Mouse (Mus musculus) Patski (cell line): ENCODE measurements around the gene Haus3. TPM values are rescaled to one million over a fixed set of nuclear protein-coding genes. Genes with fewer than 3 reads are reported as not detected.
A peak's percentile ranks its signal among the peaks of the same experiment; 100 is the strongest.

Experiments used
- ATAC-seq: fragments of 100-300 bp; one replicate; pipeline ENCODE4 v1.8.0; 2021
- CTCF ChIA-PET: fragments of 350-600 bp; sonication (Branson Sonifier 250); formaldehyde crosslinking; loops from one replicate; lab custom pipeline; 2022; ENCODE audit warnings: inconsistent platforms; lab: Charles Lee
- POLR2A ChIA-PET: fragments of 350-600 bp; sonication (Branson Sonifier 250); formaldehyde crosslinking; loops from one replicate; lab custom pipeline; 2022; ENCODE audit warnings: antibody characterized with exemption, inconsistent platforms; lab: Charles Lee
- DNase-seq: peaks from one replicate; pipeline ENCODE4 v3.0.0-alpha.2; 2011; ENCODE audit warnings: low read depth, low spot score
- H3K27me3 ChIP-seq: fragments of 371-371 bp; one replicate; pipeline ENCODE4 v1.5.1; 2021
- CTCF ChIP-seq: fragments of 100-300 bp; IDR thresholded peaks from one replicate; pipeline ENCODE4 v1.5.1; 2021
- in situ Hi-C: fragments of 300-500 bp; cut with MboI; formaldehyde crosslinking; loops from 3 replicates; pipeline ENCODE4 v1.11.1; 2018; ENCODE audit warnings: low pct_unique_long_range_greater_than_20kb, mixed read lengths
- polyA plus RNA-seq: library from polyadenylated mRNA; unstranded; gene quantifications from one replicate; pipeline ENCODE4 v1.2.3, GENCODE M21; 2021

The Haus3 gene
- 16.7 TPM for polyA plus RNA-seq

DNA sequence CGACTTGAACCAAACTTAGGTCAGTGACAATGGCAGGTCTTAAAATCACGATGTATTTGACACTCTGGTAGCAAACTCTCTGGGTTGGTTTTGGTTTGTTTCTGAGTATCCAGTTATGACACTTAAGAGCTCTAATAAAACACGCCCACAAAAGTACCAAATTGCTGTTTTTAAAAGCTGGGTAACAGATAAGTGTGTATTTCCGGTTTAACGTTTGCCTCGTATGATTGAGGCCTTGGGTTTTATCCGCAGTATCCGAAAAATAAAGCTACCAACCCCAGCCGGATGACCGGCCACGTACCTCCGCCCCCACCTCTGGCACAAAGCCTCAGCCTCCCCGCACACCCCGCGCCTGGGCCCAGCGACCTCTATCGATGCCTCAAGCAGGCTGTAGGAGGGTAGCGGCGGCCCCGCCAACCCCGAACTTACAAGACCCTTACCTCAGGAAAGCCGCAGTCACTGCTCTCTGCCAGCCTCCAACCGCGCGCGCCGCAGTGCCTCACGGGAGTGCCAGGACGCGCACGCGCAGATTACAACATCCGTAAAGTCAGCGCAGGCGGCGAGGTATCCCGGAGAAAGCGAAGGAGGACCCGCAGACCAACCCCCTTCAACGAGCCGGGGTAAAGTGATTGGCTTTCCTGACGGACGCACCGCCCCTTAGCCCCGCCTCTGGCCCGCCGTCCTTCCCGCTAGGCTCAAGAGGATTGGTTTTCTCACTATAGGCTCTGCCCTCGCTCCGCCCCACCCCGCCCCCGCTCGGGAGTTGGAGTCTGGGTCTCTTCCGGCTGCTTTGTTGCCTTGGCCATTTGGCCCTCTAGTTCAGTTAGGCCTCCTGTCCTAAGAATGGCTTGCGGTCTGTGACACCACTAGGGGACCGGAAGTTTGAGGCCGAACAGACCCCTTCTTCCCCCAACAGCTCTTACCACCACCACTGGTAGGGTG is at the start of gene Haus3, which contains the start of gene Poln:
Gene Haus3, minus strand, starts transcription at position 578 of the 942 bp plus-strand sequence.
Gene Poln, minus strand, starts transcription at position 499 of the 942 bp plus-strand sequence.
- no peak for TF ChIP-seq CTCF
- in situ Hi-C loops, result no loop called here
- peak; percentile 92 for DNase-seq
- ChIA-PET POLR2A (interaction anchor here (1.0 to 2.5 kb wide), 2 partner anchors 13 to 33 kb away, joined by 3 to 8 read pairs; no protein-coding TSS in a partner anchor), CTCF (no interaction called here)
- no peaks in the 10 kb centered on the region for H3K27me3 ChIP-seq
- peak; percentile 98 for ATAC-seq

DNA sequence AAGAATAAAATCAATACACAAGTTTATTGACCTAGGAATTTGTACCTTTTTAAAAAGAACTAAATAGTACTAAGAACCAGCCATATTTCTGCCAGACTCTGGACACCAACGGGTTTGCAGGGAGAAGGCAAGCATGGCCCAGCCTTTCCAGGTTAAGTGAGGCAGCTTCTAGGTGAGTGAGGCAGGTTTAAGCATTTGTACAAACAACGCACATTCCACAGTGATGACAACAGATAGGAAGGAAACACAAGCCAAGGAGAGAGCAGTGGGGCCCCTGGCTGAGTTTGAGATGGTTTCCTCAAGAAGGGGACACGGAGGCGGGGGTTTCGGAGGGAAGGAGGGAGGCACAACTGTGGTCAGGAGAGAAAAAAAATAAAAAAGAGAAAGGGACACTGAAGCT is 49.3 kb upstream of the Haus3 start:
- POLR2A ChIA-PET, result interaction anchor here (1.1 kb wide), 1 partner anchor 9 kb away, joined by 3 read pairs; no protein-coding TSS in a partner anchor
- CTCF ChIA-PET, result interaction anchor here (1.4 kb wide), 1 partner anchor 17 kb away, joined by 6 read pairs; no protein-coding TSS in a partner anchor
- DNase-seq, result no peak
- in situ Hi-C loops, result no loop called here
- no peak for TF ChIP-seq CTCF
- no peak for ATAC-seq
- H3K27me3 ChIP-seq, result no peaks in the 10 kb centered on the region

DNA sequence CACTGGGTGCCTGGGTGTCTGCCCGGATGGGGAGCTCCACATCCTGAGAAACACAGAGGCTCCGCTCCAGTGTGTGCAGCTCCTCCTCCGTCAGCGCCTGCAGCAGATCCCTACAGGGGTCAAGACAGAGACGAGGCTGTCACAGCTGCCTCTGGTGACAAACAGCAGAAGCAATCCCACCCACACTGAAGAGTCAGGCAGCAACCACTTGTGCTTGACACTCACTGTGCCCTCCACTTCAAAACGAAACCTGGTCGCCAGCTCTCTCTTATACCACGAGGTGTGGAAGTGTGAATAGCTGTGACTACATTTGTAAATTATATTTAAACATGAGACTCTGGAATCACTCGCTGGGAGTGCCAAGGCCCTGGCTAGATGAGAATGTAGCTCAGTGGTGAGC is 48.4 kb upstream of the Haus3 start:
- in situ Hi-C loops, result no loop called here
- POLR2A ChIA-PET, result interaction anchor here (1.1 kb wide), 1 partner anchor 10 kb away, joined by 3 read pairs; no protein-coding TSS in a partner anchor
- H3K27me3 ChIP-seq, result no peaks in the 10 kb centered on the region
- DNase-seq (no peak), ATAC-seq (no peak)
- no peak for TF ChIP-seq CTCF
- CTCF ChIA-PET, result interaction anchor here (1.4 kb wide), 1 partner anchor 18 kb away, joined by 6 read pairs; no protein-coding TSS in a partner anchor

- in situ Hi-C loops, result no loop called here
- no peaks in the 10 kb centered on the region for H3K27me3 ChIP-seq
- no peak for ATAC-seq
- ChIA-PET CTCF (no interaction called here), POLR2A (no interaction called here)
- no peak for TF ChIP-seq CTCF
- no peak for DNase-seq
Measured at GRCm38 (mm10) chr5:34216025-34216424, 46.7 kb upstream of the Haus3 start.

DNA sequence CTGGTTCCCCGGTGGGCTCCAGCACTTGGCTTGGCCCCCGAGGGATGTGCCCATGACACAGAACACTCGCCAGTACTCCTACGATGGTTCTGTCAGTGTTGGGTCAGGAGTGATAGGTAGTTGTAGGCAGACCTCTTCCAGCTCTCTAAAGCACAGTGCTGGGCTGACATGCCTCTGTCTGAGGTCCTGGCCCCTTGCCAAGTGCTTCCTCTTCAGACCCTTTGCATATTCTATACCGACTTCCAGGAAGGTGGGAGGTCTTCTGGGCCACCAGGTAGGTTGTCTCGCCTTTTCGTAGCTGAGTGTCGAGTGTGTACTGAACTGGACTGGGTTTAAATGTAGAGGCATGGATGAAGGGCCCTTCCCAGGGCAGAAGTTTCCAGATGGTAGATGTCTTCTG is 44.3 kb upstream of the Haus3 start:
- no peak for TF ChIP-seq CTCF
- in situ Hi-C loops, result loop anchor here (5.0 kb wide), 1 partner anchor 1031 kb away; no protein-coding TSS in a partner anchor
- DNase-seq (no peak), ATAC-seq (no peak)
- H3K27me3 ChIP-seq, result no peaks in the 10 kb centered on the region
- ChIA-PET CTCF (interaction anchor here (1.0 to 1.2 kb wide), 2 partner anchors 11 to 74 kb away, joined by 3 read pairs; no protein-coding TSS in a partner anchor), POLR2A (no interaction called here)

DNA sequence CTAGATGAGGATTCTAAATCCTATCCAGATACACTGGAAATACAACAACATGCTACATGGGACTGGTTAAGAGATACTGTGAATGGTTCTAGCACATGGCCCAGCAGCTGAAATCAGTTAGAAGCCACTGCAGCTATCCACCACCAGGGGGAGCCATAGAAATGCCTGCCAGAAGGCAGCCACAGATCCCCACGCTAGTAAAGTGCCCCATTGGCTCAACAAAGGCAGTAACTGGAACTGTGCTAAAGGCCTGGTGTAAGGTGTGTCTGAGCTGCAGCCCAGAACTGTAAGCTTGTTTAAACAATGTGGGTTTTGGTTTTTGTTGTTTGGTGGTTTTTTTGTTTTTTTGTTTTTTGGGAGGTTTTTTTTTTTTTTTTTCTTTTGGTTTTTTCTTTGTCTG is 41.0 kb upstream of the Haus3 start:
- H3K27me3 ChIP-seq, result no peaks in the 10 kb centered on the region
- TF ChIP-seq CTCF, result no peak
- ChIA-PET POLR2A (interaction anchor here (0.7 to 1.0 kb wide), 2 partner anchors 15 to 20 kb away, joined by 3 to 5 read pairs; no protein-coding TSS in a partner anchor), CTCF (interaction anchor here (0.6 to 2.3 kb wide), 13 partner anchors 9 to 110 kb away, joined by 3 to 12 read pairs (median 5); no protein-coding TSS in a partner anchor)
- in situ Hi-C loops, result loop anchor here (5.0 kb wide), 1 partner anchor 1028 kb away; no protein-coding TSS in a partner anchor
- DNase-seq (peak; percentile 28), ATAC-seq (peak; percentile 55)

DNA sequence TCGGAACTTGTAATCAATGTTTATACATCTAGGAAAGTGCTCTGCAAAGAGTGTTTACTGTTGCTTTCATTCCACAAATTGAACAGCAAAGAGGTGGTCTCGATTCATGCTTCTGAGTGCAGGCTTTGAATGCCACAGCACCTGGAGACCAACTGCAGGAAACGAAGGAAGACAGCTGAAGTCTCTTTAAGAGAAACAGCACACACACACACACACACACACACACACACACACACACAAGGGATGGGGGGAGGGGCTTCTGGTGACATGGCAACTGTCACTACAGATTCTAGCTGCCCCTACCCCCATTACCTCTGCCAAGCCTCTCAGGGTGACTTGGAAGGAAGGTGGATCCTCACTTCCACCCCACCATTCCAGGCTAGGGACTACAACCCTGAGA is 38.2 kb upstream of the Haus3 start:
- DNase-seq, result no peak
- no peaks in the 10 kb centered on the region for H3K27me3 ChIP-seq
- ChIA-PET POLR2A (interaction anchor here (1.2 kb wide), 1 partner anchor 17 kb away, joined by 3 read pairs; no protein-coding TSS in a partner anchor), CTCF (interaction anchor here (2.5 kb wide), 1 partner anchor 48 kb away, joined by 8 read pairs; no protein-coding TSS in a partner anchor)
- TF ChIP-seq CTCF, result no peak
- in situ Hi-C loops, result loop anchor here (5.0 kb wide), 1 partner anchor 45 kb away; no protein-coding TSS in a partner anchor
- no peak for ATAC-seq

- ChIA-PET CTCF (interaction anchor here (1.4 to 1.5 kb wide), 2 partner anchors 36 to 51 kb away, joined by 3 to 4 read pairs; no protein-coding TSS in a partner anchor), POLR2A (interaction anchor here (1.0 to 1.2 kb wide), 2 partner anchors 14 to 165 kb away, joined by 3 to 4 read pairs; no protein-coding TSS in a partner anchor)
- in situ Hi-C loops, result loop anchor here (5.0 kb wide), 1 partner anchor 47 kb away; no protein-coding TSS in a partner anchor
- no peak for TF ChIP-seq CTCF
- peak; percentile 42 for ATAC-seq
- no peaks in the 10 kb centered on the region for H3K27me3 ChIP-seq
- DNase-seq, result peak; percentile 33
Measured at GRCm38 (mm10) chr5:34205788-34206187, 36.5 kb upstream of the Haus3 start.

DNA sequence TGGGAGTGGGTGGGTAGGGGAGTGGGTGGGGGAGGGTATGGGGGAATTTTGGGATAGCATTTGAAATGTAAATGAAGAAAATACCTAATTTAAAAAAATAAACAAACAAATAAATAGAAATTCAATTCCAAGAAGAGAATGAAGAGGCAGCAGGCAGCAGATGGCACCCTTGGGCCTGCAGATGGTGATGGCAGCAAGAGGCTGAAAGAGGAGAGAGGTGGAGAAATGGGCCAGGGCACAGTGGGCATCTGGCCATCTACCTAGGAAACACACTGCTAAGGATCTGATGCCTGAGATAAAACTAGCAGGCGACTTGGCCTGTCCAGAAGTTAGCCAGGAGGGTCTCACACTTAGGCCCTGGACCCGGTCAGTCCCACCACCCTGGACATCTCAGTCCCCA is 35.6 kb upstream of the Haus3 start:
- ChIA-PET POLR2A (interaction anchor here (1.0 kb wide), 1 partner anchor 14 kb away, joined by 3 read pairs; no protein-coding TSS in a partner anchor), CTCF (interaction anchor here (1.4 to 1.5 kb wide), 2 partner anchors 37 to 52 kb away, joined by 3 to 4 read pairs; no protein-coding TSS in a partner anchor)
- H3K27me3 ChIP-seq, result no peaks in the 10 kb centered on the region
- TF ChIP-seq CTCF, result no peak
- in situ Hi-C loops, result loop anchor here (5.0 kb wide), 1 partner anchor 47 kb away; no protein-coding TSS in a partner anchor
- ATAC-seq, result no peak
- DNase-seq, result no peak

DNA sequence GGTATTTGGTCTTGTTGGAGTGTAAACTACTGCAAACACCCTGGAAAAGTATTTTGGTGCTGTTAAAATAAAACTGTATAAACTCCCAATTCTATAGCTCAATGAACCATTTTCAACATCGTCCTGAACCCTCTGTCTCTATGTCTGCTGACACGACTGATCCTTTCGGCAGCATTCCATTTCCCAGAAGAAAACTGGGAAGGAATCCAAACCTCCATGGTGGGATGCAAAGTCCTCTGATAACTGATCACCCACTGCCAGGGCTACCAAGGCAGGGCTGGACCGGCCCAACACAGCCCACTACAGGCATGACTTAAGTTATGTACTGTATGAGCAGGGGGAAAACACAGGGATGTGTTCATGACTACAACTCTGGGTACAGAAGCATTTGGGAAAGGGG is 32.7 kb upstream of the Haus3 start:
- no peaks in the 10 kb centered on the region for H3K27me3 ChIP-seq
- in situ Hi-C loops, result no loop called here
- ATAC-seq, result no peak
- TF ChIP-seq CTCF, result no peak
- ChIA-PET CTCF (interaction anchor here (0.9 to 1.5 kb wide), 6 partner anchors 8 to 68 kb away, joined by 3 to 7 read pairs (median 4); partner anchors contain the start of gene Mxd4), POLR2A (interaction anchor here (1.1 to 1.3 kb wide), 2 partner anchors 15 to 33 kb away, joined by 3 to 4 read pairs; partner anchors contain the start of genes Haus3 and Poln)
- DNase-seq, result no peak
